Mouse (Mus musculus): ENCODE measurements around the gene Ly6g6f.

Ly6g6f gene

GRCm38 (mm10) chr17:35031880-35032279 lies 53.5 kb downstream of the Ly6g6f start:
- DNase-seq (ENCODE audit: extremely low spot score, low spot score) = no peak

- no peak for DNase-seq (ENCODE audit: extremely low spot score, low spot score)
These were observed 54.1 kb downstream of the Ly6g6f start for GRCm38 (mm10) chr17:35031272-35031671.

Measured in neural tube, embryonic 10.5 days (tissue).